Mouse (Mus musculus): ENCODE measurements around the gene 4930522H14Rik. TPM values are rescaled to one million over a fixed set of nuclear protein-coding genes. Genes with fewer than 3 reads are reported as not detected.

Gene 4930522H14Rik
- polyA plus RNA-seq, 1 experiment from 2014 or later = not detected

GRCm38 (mm10) chr4:109475577-109476553, 55.2 kb downstream of the 4930522H14Rik start:
- in situ Hi-C loops (cut with MboI; ENCODE audit: low pct_unique_long_range_greater_than_20kb) = no loop called here
- H3K27me3 ChIP-seq = no peaks in the 10 kb centered on the region
- POLR2A ChIA-PET = interaction anchor here (0.7 to 1.1 kb wide), 7 partner anchors 9 to 190 kb away, joined by 3 to 12 read pairs (median 3); no protein-coding TSS in a partner anchor
- no peak for TF ChIP-seq CTCF (IDR thresholded peaks at IDR 0.05)
- ATAC-seq = peak; percentile 44
- no peak for DNase-seq (ENCODE audit: low read depth, low spot score)
- CTCF ChIA-PET = interaction anchor here (0.7 to 1.7 kb wide), 4 partner anchors 13 to 35 kb away, joined by 3 to 4 read pairs (median 4); no protein-coding TSS in a partner anchor

DNA sequence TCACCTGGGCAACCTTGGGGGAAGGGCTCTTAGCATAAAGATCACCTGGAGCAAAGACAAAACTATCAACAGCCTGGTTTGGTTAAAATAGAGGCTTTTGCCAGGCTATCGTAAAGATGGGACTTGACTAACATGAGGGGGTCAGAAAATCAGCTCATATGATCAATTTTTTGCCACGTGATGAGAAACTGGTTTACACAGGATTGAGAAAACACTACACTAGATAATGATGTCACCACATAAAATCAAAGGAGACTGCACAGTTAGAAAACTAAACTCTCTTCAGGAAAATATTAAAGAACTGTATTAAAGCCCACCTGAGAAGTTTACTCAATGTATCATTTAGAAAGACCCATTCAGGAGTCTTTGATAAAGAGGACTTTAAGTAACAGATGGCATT, 56.0 kb downstream of the 4930522H14Rik start:
- in situ Hi-C loops (cut with MboI; ENCODE audit: low pct_unique_long_range_greater_than_20kb) = no loop called here
- DNase-seq (ENCODE audit: low read depth, low spot score) = no peak
- ChIA-PET CTCF (interaction anchor here (0.7 to 1.7 kb wide), 3 partner anchors 12 to 35 kb away, joined by 3 to 4 read pairs (median 4); no protein-coding TSS in a partner anchor), POLR2A (interaction anchor here (0.7 to 1.1 kb wide), 3 partner anchors 16 to 40 kb away, joined by 3 to 7 read pairs (median 3); no protein-coding TSS in a partner anchor)
- H3K27me3 ChIP-seq = no peaks in the 10 kb centered on the region
- no peak for TF ChIP-seq CTCF (IDR thresholded peaks at IDR 0.05)
- ATAC-seq = no peak

DNA sequence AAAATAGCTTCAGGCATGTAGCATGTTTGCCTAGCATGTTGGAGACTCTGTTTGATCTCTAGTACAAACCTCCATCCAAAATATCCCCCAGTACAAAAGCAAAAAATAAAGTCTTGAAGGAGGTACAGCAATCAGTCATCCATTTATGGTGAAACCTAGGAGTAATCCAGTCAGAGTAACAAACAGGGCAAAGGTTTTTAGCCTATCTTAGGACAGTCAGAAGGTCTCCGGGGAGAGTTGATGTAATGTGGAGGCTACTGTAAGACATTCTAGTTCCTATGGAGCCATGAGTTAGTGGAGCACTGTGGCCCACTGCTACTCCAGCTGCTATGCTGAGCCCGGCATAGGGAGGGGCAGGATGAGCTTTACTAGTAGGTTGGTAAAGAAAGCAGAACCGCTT, 58.5 kb downstream of the 4930522H14Rik start:
- DNase-seq (ENCODE audit: low read depth, low spot score) (no peak), ATAC-seq (no peak)
- ChIA-PET POLR2A (no interaction called here), CTCF (interaction anchor here (1.0 kb wide), 1 partner anchor 11 kb away, joined by 3 read pairs; the partner anchor contains the start of gene Rnf11)
- no peak for TF ChIP-seq CTCF (IDR thresholded peaks at IDR 0.05)
- in situ Hi-C loops (cut with MboI; ENCODE audit: low pct_unique_long_range_greater_than_20kb) = loop anchor here (5.0 kb wide), 1 partner anchor 40 kb away; no protein-coding TSS in a partner anchor
- H3K27me3 ChIP-seq = no peaks in the 10 kb centered on the region

GRCm38 (mm10) chr4:109471606-109472005, 59.5 kb downstream of the 4930522H14Rik start:
- DNase-seq (ENCODE audit: low read depth, low spot score) = no peak
- in situ Hi-C loops (cut with MboI; ENCODE audit: low pct_unique_long_range_greater_than_20kb) = loop anchor here (5.0 kb wide), 1 partner anchor 39 kb away; no protein-coding TSS in a partner anchor
- H3K27me3 ChIP-seq = no peaks in the 10 kb centered on the region
- ChIA-PET CTCF (no interaction called here), POLR2A (no interaction called here)
- TF ChIP-seq CTCF (IDR thresholded peaks at IDR 0.05) = peak; percentile 44
- ATAC-seq = no peak

- CTCF ChIA-PET = interaction anchor here (1.6 to 1.8 kb wide), 2 partner anchors 26 to 37 kb away, joined by 4 to 5 read pairs; no protein-coding TSS in a partner anchor
- H3K27me3 ChIP-seq = no peaks in the 10 kb centered on the region
- no peak for ATAC-seq
- POLR2A ChIA-PET = interaction anchor here (1.2 to 1.5 kb wide), 2 partner anchors 9 to 20 kb away, joined by 3 read pairs; no protein-coding TSS in a partner anchor
- in situ Hi-C loops (cut with MboI; ENCODE audit: low pct_unique_long_range_greater_than_20kb) = no loop called here
- no peak for DNase-seq (ENCODE audit: low read depth, low spot score)
- no peak for TF ChIP-seq CTCF (IDR thresholded peaks at IDR 0.05)
These were observed 63.4 kb downstream of the 4930522H14Rik start for GRCm38 (mm10) chr4:109467687-109468086.

GRCm38 (mm10) chr4:109463892-109464291, 67.2 kb downstream of the 4930522H14Rik start:
- ChIA-PET CTCF (interaction anchor here (1.8 kb wide), 1 partner anchor 11 kb away, joined by 3 read pairs; no protein-coding TSS in a partner anchor), POLR2A (no interaction called here)
- no peak for TF ChIP-seq CTCF (IDR thresholded peaks at IDR 0.05)
- ATAC-seq (no peak), DNase-seq (ENCODE audit: low read depth, low spot score) (no peak)
- in situ Hi-C loops (cut with MboI; ENCODE audit: low pct_unique_long_range_greater_than_20kb) = no loop called here
- no peaks in the 10 kb centered on the region for H3K27me3 ChIP-seq

DNA sequence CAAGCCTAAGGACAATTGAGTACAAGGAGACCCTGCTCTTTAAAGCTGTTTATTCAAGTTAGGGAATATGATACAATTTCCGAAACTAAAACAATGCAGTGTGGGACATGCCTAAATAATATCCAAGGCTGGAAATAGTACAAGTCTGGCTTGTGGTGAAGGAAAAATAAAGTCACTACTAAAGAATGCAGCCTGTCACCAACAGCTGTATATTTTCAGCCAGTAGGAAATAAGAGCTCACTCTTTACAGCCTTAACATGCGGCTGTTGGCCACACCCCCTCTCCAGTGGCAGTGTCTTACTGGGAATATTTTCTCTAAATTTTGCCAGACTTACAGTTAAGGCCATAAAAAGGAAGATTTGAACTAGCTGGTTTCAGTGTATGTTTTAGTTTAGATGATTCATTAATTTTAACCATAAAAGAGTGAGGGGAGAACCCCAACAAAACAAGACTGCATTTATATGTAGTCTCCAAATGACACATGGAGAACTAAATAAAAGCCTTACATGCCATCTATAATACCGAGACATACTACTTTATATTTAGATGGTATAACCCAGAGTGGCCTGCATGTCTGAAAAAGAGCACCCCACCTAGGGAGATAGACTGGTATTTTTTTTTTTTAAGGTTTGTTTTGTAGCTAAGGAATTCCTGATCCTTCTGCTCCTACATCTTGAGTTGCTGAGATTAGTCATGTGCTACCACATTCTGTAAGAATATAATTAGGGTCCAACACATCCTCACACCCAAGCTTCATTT, 70.5 kb downstream of the 4930522H14Rik start:
- TF ChIP-seq CTCF (IDR thresholded peaks at IDR 0.05) = peak; percentile 9
- ChIA-PET CTCF (interaction anchor here (1.0 to 1.1 kb wide), 2 partner anchors 15 to 18 kb away, joined by 4 to 5 read pairs; no protein-coding TSS in a partner anchor), POLR2A (interaction anchor here (0.5 kb wide), 1 partner anchor 193 kb away, joined by 3 read pairs; no protein-coding TSS in a partner anchor)
- in situ Hi-C loops (cut with MboI; ENCODE audit: low pct_unique_long_range_greater_than_20kb) = no loop called here
- DNase-seq (ENCODE audit: low read depth, low spot score) (no peak), ATAC-seq (peak; percentile 82)
- H3K27me3 ChIP-seq = no peaks in the 10 kb centered on the region

DNA sequence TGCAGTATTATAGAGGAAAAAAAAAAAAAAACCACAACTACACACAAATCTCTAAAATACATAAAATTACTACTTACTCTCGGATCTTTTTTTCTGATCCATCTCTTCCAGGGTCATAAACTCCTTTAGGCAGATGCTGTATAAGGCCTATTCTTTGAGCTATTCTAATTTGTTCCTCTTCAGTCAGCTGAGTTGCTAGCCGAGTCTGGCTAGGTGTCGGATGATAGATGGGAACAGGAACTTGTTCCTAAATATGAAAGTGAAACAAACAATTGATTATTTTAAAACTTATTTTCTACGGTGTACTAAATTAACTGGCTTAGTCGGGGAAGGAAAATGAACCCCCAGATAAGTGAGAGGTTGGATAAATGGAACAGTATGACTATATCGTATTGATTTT, 74.3 kb downstream of the 4930522H14Rik start:
- CTCF ChIA-PET = no interaction called here
- ATAC-seq = no peak
- no peaks in the 10 kb centered on the region for H3K27me3 ChIP-seq
- DNase-seq (ENCODE audit: low read depth, low spot score) = no peak
- POLR2A ChIA-PET = no interaction called here
- in situ Hi-C loops (cut with MboI; ENCODE audit: low pct_unique_long_range_greater_than_20kb) = no loop called here
- no peak for TF ChIP-seq CTCF (IDR thresholded peaks at IDR 0.05)

Other genes with a start within 250 kb of the 4930522H14Rik start
- gene Ttc39a, start 124.7 kb downstream of the 4930522H14Rik start, polyA plus RNA-seq (2021) = 7.2 TPM
- 95.6 TPM for gene Rnf11, start 46.6 kb downstream of the 4930522H14Rik start, polyA plus RNA-seq (2021)
- 59.1 TPM for gene Cdkn2c, start 135.9 kb upstream of the 4930522H14Rik start, polyA plus RNA-seq (2021)
- gene Faf1, start 145.3 kb upstream of the 4930522H14Rik start, polyA plus RNA-seq (2021) = 27.2 TPM